Mouse (Mus musculus) embryonic fibroblast, embryonic 13.5 days (primary cell): Measurements from ENCODE around the gene Mettl3. TPM values are rescaled to one million over a fixed set of nuclear protein-coding genes. Genes with fewer than 3 reads are reported as not detected.
A peak's percentile ranks its signal among the peaks of the same experiment; 100 is the strongest.

Experiments used
- H3K27ac ChIP-seq: 2 replicates; pipeline ENCODE4 v1.5.1; 2012; ENCODE audit warnings: low read length, control low read depth, inconsistent platforms; ENCODE audit not compliant: insufficient read depth
- H3K4me1 ChIP-seq: 2 replicates; pipeline ENCODE4 v1.6.1; 2011; ENCODE audit warnings: low read length; ENCODE audit not compliant: control insufficient read depth, insufficient read depth
- H3K4me3 ChIP-seq: 2 replicates; pipeline ENCODE4 v1.5.1; 2011; ENCODE audit warnings: mild to moderate bottlenecking, control low read depth, low read length; ENCODE audit not compliant: insufficient read depth
- CTCF ChIP-seq: IDR thresholded peaks from 2 replicates; pipeline ENCODE4 v1.5.1; 2011; ENCODE audit warnings: mild to moderate bottlenecking, control low read depth, low read length, moderate library complexity, borderline replicate concordance; ENCODE audit not compliant: insufficient read depth
- POLR2A ChIP-seq: IDR thresholded peaks from 2 replicates; pipeline ENCODE4 v1.6.1; 2011; ENCODE audit warnings: low read depth, mild to moderate bottlenecking, control low read depth, low read length, moderate library complexity
- polyA plus RNA-seq: library from polyadenylated mRNA; stranded (reverse); fragments of >200 nt; gene quantifications from 2 replicates; pipeline ENCODE4 v1.2.4, GENCODE M21; 2011; ENCODE audit warnings: low read depth; ENCODE audit not compliant: missing spikeins, insufficient read length

The Mettl3 gene
- polyA plus RNA-seq, 1 experiment = 49.1 TPM

DNA sequence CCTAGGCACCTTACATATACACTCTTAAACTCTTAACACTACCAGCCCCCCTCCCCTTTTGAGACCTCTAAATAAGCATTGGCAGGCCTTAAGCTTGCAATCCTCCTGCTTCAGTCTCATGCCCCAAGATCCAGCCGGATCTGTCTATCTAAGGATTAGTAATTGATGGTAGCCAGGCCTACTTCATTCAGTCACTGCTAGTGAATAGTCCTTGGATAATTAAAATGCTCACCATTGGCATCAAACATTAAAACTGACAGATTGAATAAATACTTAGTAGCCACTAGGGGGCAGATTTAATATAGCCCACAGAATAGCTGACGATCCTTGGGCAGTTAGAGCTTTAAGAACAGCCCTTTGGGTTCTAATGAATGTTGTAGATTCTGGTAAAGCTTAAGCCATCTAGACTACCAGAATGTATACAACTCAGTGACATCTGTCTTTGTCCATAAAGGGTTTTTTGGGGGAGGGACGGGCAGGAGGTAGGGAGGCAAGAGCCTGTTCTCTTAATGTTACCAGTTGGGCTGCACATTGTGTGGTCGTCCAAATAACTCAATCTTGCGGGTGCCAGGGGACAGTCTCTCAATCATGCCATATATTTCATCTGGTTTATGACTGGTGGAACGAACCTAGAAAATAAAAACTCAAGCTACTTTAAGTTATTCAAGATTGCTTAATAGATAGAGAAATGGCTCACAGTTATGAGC is 9.2 kb downstream of the Mettl3 start:
- Histone ChIP-seq H3K4me1 (no peaks in the 10 kb centered on the region), H3K4me3 (no peak overlapping the region), H3K27ac (no peak overlapping the region)
- no peak for TF ChIP-seq POLR2A
- TF ChIP-seq CTCF = no peak

DNA sequence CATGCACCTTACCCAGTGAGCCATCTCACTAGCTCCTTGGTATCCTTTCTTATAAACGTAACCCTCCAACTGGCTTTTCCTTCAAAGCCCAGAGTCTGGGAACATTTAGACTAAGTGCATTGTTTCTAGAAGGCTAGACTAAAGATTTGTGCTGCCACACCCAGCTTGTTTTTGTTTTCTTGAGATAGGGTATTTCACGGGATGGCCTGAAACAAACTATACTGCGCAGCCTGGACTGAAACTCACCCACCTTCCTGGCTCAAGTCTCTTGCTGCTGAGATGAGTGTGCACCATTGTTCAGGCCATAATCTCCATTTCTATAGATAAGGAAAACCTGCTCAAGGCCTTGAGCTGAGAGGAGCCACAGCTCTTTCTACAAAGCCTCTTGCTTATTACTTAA is 20.7 kb downstream of the Mettl3 start:
- Histone ChIP-seq H3K27ac (no peak overlapping the region), H3K4me1 (no peaks in the 10 kb centered on the region)
- TF ChIP-seq CTCF (no peak), POLR2A (no peak)

DNA sequence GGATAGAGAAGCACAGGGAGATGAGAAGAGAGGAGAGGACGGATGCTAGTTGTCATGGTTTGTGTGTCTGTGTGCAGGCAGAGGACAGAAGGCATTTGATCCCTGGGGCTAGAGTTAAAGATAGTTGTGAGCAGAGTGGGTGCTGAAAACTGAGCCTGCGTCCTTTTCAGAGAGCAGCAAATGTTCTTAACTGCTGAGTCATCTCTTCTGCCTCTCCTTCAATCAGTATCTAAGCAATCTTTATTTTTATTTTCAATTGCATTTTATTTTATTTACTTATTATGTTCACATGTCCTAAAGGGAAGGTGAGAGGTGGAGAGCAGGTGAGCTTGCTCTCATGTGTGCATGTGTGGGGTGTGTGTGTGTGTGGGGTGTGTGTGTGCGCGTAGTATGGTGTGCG is 21.3 kb downstream of the Mettl3 start:
- no peak overlapping the region for H3K27ac ChIP-seq
- no peak for TF ChIP-seq POLR2A
- TF ChIP-seq CTCF = no peak
- no peaks in the 10 kb centered on the region for H3K4me1 ChIP-seq
- no peak overlapping the region for H3K4me3 ChIP-seq

More for the DNA sequence above, 20.7 kb downstream of the Mettl3 start:
- no peak overlapping the region for H3K4me3 ChIP-seq

DNA sequence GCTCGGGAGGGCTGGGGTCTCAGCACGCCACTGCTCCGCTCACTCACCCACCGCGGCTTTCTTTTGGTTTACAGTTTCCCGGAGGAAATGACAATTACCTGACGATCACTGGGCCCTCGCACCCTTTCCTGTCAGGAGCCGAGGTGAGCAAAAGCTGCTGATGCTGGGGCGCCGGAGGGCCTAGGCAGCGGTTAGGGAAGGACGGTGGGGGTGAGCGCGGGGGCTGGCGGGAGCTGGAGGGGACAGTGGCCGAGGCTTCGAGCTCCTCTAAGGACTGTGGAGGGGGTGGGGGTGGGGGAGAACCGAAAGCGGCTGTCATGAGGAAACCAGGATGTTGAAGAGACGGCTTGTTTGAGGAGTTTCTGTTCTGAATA is 25.2 kb downstream of the Mettl3 start:
- TF ChIP-seq POLR2A (no peak), CTCF (no peak)

DNA sequence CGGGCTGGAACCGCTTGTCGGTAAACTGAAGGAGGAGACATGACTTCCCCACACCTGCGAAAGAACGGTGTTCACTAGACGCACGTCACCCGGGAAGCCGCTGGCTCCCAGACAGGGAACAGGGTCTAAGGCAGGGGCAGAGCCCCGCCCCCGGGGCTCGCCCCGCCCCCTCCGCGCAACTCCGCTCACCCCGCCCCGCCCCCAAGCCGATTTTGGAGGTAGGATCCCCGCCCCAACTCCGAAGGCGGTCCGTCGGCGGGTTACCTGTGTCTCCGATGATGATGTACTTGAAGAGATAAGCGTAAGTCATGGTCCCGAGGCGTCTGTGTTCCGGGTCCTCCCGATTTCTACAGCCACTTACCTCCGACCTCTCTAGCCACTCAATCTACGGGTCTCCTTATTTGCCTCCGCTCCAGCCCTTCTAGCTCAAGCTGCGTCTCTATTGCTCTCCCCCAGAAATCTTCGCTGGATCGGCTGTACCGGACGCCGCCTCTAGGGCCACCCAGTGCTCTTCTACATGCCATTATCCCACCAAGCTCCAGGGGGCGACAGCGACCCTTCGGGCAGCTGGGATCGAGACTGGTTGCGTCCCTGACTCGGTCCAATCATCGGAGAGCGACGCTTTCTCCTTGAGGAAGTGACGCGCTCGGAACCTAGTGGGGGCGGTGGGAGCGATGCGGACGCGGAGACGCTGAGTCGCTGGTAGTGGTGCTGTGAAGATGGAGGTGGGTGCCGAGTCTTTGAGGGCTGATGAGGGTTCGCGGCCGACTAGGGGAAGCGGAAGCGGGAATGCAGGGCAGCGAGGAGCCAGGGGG is 25.8 kb downstream of the Mettl3 start, which contains the start of the genes Tox4 and Rab2b:
Gene Tox4, plus strand, starts transcription at position 215 of the 815 bp plus-strand sequence.
Gene Rab2b, minus strand, starts transcription at position 614 of the 815 bp plus-strand sequence.
- H3K27ac ChIP-seq = no peak within 1 kb of the TSS
- H3K4me1 ChIP-seq = no peaks in the 10 kb centered on the region
- peak within 1 kb of the TSS; percentile 76 for H3K4me3 ChIP-seq
- TF ChIP-seq CTCF = peak; percentile 92
- TF ChIP-seq POLR2A = peak; percentile 94

More for the DNA sequence above, 25.2 kb downstream of the Mettl3 start:
- H3K4me1 ChIP-seq = no peaks in the 10 kb centered on the region
- H3K27ac ChIP-seq = no peak overlapping the region
- H3K4me3 ChIP-seq = peak overlapping the region; percentile 76

DNA sequence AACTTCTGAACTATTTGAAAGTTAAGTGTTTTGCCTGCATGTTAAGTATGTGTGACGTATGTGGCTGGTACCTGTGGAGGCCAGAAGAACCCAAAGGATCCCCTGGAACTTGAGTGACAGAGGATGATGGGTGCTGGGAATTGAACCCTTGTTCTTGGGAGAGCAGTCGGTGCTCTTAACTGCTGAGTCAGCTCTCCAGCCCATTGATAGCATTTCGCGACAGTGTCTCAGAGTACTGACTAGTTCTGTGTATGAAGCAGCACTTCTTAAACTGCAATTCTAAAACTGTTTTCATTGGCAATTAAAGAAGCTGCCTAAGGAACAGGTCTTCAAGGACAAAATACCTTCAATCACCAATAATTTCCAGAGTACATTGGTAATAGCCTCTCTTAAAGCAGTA is 27.7 kb downstream of the Mettl3 start:
- TF ChIP-seq CTCF (no peak), POLR2A (no peak)
- no peak overlapping the region for H3K27ac ChIP-seq
- H3K4me1 ChIP-seq = no peaks in the 10 kb centered on the region
- H3K4me3 ChIP-seq = no peak overlapping the region

DNA sequence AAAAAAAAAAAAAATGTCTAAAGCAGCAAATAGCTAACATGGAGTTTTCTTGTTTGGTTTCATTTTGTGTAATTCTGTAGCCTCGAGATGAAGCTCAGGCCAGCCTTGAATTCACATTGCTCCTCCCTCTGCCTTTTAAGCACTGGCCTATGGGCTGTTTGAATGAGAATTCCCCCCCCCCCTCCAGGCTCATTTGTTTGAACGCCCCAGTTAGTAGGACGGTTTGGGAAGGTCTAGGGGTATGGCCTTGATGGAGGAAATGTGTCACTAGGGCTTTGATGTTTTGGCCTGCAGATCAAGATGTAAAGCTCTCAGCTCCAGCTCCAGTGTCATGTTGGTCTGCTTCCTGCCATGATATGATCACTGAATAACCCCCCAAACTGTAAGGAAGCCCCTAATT is 32.1 kb downstream of the Mettl3 start:
- no peak overlapping the region for H3K27ac ChIP-seq
- no peak overlapping the region for H3K4me3 ChIP-seq
- H3K4me1 ChIP-seq = no peaks in the 10 kb centered on the region
- TF ChIP-seq POLR2A (no peak), CTCF (no peak)

DNA sequence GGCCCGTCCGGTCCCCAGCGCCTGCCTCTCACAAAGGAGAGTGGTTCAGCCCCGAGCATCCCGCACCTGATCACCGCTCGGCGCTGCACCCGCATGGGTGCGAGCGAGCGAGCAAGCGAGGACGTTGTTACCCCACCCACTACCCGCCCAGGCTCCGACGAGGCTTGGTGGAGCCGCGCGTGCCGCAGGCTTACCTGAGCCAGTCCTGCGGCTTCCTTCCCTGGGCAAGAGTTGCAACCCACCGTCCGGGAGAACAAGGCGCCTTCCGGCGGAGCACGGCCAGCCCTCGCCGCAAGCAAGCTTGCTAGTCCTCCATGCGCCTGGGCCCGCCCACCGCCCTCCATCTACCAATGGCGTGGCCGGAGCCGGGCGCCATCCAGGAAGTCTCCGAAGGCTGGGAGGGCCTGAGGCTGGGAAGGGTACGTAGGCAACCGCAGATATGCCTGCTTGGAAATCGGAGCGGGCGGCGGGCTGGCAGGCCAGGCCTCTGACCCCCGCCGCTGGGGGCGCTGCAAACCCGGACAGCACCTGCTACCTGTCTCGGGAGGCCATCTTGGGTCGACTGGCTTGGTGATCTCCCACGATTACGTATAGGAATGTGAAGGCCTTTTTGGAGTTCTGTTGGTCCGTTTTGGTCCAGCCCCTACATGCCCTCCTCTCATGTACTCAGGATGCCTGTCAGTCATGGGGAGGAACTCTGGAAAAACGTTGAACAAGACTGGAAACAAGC is 47.3 kb downstream of the Mettl3 start, which contains the start of gene Chd8:
Gene Chd8, minus strand, starts transcription at position 297 of the 730 bp plus-strand sequence.
- Histone ChIP-seq H3K4me1 (no peaks in the 10 kb centered on the region; the same call in 1 of the 2 replicates), H3K27ac (peak within 1 kb of the TSS; percentile 72), H3K4me3 (peak within 1 kb of the TSS; percentile 76)
- TF ChIP-seq CTCF (peak; percentile 45; the same call in 1 of the 2 replicates), POLR2A (peak; percentile 84)
